Mouse (Mus musculus) heart, adult 11 months (tissue): ENCODE measurements at regions not wholly inside any gene's neighbourhood (a gene's known extent, or its start where the extent isn't known, plus 50 kb on each side); places are given as distances from the start of the nearest gene placed in this dataset.

Experiments used
- DNase-seq: peaks from one replicate; pipeline ENCODE4 v3.0.0; 2022

DNA sequence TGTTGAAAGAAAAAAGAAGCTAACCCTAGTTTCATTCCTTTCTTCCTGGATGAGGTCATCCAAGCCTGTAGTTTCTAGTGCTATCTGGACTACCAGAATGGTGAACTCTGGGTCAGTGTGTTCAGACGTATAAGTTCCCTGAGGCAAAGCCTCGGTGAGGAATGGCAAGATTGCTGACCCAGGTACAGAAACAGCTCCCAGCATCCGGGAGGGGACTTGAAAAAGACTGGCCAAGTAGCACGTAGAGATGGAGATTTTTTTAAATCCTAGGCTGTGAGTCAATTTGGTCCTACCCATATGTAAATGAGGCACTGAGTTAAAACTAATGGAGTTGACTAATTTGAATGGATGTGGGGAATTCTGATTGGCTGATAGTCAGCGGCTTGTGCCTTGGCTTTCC, 55.0 kb upstream of the Gm11084 start:
- peak; percentile 82 for DNase-seq

DNA sequence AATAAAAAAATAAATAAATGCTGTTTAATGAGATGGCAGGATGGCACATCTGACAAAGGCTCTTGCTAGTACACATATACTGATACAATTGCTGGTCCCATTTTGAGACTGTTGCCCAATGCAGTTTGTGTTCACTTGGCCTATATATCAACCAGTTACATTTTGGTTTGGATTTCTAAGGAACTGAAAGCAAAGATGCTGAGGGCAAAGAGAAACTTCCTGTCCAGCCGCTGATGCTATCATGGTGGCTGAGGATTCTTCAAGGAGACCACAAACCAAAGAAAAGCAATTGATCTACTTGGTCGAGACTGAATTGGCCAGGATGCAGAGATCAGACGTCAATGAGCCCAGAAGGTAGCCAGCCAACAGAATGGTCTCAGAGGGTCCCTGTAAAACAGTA, 53.5 kb upstream of the Gm11084 start:
- DNase-seq = no peak

DNA sequence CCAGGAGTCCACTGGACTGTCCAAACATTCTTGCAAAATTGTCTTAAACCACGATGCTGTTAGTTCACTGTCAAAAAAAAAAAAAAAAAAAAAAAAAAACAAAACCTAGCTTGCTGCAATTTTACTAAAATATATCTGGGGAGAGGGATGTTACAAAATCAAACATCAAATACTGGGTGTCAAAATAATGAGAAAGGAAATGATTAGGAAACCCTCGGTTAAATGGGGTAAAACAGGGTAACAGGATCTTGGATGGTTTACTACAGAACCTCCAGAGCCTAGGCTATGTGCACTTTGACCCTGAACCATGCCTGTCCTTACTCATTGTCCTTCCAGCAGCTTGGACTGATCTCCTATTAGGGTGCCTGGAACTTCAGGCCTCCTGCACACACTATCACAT, 52.8 kb upstream of the Gm11084 start:
- DNase-seq = no peak

GRCm38 (mm10) chr2:73038290-73038732, 51.8 kb upstream of the Gm11084 start:
- peak; percentile 98 for DNase-seq

DNA sequence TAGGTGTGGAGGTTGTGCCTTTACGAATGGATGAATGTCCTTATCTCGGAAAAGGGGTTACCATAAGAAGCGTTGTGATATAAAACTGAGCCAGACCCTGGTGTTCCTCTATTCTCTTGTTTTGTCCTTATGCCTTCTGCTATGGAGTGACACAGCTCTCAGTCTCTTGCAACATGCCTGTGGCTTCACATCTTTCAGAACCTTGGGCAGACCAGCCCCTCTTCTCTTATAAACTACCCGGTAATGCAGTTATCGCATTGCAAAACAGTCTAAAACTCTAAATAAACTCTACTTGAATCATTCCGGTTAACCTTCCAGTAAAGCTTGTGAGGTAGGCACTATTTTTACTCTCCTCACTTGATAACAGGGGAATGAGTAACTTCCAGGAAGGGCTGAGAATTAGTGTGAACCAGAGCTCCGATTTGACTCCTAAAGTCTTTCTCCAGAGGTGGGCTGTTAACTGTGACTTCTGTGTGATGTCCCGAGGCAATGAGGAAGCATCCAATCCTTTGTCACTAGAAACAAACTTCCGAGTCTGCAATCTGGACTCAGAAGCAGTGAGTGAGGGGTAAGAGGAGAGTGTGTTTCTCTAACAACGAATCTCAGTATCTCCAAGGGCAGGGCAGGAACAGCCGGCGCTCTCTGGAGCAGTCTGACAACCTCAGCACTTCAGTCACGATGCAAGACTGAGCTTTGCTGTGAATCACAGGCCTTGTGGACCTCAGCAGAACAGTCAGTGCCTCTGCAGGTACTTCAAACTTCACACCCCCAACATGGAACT, 50.9 kb upstream of the Gm11084 start:
- peak; percentile 94 for DNase-seq
